Mouse (Mus musculus): ENCODE results near the gene Cdc14b.

Cdc14b gene

DNA sequence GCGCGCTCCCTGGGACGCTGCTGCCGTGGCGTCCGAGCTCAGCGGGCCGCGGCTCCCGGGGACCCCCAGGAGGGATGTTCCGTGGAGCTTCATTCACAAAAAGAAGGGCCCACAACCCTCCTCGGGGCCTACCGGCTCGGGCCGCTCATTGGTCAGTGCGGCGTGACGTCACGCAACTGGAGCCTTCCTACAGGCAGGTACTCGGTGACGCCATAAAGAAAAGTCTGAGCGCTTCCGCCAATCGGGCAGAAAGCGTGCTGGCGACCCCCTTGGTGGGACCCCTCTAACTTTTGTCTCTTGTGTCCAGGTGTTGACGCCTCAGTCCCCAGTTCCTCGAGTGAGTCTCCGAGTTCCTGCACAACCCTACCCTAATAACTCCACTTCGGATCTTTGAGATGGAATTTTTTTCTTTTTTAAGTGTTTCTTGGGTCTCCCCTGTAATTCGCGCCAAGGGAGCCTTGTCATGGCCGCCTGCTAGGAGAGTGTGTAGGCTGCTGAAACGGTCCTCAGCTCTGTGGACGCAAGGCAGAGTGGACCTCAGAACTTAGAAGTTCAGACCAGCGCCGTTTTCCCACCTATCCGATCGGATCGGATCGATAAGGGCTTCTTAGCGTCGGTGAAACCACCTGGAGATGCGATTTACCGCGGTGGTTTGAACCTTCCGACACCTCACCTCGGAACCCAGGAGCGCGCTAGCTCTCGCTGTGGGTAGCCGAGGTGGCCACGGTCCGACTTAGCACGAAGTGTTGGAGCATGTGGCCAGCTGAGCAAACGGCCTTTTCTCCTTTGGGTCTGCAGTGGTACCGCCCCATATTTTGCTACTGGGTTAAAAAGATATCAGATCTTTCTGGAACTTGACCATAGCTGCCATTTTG is at the start of gene Cdc14b:
TSS of gene Cdc14b (minus strand) at position 412 of the 875 bp plus-strand sequence.
- DNase-seq, result peak; percentile 76

DNA sequence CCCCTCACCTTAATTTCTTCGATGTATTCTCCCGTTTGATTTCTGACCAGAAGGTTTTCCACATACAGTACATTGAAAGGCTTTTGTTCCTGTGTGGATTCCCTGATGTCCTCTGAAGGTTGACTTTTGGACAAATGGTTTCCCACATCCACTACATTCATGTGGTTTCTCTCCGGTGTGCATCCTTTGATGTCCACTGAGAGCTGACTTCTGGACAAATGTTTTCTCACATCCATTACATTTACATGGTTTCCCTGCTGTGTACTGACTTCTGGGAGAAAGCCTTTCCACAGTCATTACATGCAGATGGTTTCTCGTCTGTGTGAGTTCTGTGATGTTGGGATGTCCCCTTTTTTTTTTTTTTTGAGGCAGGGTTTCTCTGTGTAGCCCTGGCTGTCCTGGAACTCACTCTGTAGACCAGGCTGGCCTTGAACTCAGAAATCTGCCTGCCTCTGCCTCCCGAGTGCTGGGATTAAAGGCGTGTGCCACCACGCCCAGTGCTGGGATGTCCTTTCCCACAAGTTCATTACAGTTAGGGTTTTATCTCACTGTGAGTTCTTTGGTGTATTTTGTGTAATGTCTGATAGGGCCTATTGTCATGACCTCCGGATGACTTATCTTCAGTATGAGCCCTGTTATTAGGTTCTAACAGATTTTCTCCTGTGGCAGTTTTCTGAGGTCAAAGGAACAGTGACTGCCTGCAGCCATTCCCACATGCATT is 47.6 kb upstream of the Cdc14b start:
- no peak for DNase-seq

DNA sequence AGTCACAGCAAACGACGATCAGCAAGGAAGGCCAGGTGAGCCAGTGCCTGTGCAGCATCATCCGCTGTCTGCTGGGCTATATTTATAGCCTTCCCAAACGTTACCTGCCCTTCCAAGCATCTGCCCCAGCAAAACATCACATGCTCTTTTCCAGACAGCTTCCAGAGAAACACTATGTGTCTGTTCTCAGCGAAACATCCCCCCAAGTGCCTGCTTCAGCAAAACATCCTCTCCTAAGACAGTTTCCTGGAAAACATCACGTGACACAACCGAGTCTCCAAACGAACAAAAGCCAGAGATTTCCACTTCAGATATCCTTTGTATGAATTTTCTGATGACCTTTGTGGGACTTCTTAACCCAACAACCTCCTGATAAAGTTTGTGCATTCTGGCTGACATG is 45.2 kb upstream of the Cdc14b start:
- DNase-seq, result no peak

GRCm38 (mm10) chr13:64319782-64320181 is 44.7 kb upstream of the Cdc14b start:
- no peak for DNase-seq

DNA sequence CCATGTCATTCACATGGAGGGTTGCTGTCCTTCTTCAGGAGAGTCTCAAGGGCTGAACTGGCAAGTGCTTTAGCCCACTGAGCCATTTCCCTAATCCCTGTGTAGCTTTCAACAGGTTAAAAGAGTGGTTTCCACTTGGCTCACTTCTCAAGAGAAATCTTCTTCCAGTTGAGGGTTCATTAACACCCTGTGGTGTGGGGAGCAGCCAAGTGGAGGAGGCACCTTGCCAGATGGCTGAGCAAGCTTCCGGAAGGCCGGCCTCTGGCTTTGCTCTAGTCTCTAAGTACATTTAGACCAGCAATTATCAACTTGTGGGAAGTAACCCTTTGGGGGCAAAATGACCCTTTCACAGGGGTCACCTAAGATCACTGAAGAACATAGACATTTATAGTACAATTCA is 43.3 kb upstream of the Cdc14b start:
- DNase-seq, result no peak

- no peak for DNase-seq
Measured at GRCm38 (mm10) chr13:64315483-64316050, 40.5 kb upstream of the Cdc14b start.

DNA sequence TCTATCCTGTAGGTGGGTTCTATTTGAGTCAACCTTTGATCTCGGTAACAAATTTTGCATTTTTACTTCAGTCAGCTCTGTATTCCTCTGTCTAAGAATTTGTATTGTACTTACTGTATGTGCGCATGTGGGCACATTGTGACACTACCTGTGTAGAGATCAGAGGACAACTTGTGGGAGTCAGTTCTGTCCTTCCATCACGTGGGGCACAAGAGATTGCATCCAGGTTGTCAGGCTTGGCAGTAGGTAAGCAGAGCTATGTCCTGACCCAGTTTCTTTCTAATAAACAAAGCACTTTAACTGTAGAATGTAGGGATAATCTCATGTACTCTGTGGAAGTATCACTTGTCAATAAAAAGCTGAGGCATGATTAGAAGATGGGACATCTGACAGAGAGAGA is 39.0 kb upstream of the Cdc14b start:
- no peak for DNase-seq

GRCm38 (mm10) chr13:64312916-64313289 is 37.8 kb upstream of the Cdc14b start:
- DNase-seq, result no peak

DNA sequence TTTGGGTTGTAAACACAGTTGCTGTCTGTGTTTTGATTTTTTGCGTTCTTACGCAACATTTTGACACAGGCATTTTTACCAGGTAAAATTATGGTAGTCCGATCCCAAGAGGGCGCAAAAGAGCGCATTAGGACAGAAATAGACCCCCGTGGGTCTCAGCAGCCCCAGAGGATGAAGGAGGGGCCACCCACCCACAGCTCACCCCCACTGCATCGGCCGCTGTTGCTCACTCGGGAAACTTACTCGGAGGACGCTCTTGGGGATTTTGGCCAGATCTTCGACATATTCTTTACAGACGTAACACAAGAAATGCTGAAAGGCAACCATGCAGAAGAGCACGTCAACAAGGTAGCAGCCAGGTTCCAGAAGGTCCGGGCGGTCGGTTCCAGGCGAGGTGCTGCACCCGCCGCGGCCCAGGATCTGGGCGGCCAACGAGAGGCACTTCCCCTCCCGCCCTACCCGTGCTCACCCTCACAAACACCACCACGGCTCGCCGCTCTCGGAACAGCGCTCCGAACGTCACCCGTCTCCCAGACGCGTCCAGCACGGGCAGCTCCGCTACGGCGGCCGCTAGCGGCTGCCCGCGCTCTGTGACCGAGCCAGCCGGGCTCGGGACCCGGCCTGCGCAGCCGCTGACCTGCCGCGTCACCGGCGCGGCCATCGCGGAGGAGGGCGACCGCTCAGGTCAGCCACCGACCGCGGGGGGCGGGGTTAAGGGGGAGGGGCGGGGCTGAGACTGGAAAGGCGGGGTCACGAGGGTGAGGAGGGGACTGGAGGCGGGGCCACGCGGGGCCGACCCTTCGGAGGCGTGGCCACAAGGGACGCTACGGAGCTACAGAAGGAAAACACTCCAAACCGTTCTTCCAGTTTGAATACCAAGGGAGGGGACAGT is 37.2 kb upstream of the Cdc14b start, which contains the start of gene Aaed1:
TSS of gene Aaed1 (minus strand) at position 687 of the 892 bp plus-strand sequence.
- peak; percentile 87 for DNase-seq

DNA sequence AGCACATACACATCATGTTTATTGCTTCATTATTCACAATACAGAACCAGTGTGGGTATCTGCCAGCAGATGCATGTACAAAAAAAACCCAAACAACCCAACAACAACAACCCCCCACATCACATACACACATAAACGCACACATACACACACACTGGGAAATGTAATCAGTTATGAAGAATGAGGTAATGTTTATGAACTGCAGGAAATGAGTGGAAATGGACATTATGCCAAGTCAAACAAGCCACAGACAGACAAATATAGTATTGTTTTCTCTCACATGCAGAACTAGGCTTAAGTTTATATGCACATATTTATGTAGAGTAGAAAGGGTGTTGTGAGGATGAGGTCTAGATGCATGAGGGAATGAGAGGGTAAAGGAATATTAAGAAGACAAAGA is 36.2 kb upstream of the Cdc14b start:
- no peak for DNase-seq

- DNase-seq, result no peak
Measured at GRCm38 (mm10) chr13:64310585-64310984, 35.5 kb upstream of the Cdc14b start.

DNA sequence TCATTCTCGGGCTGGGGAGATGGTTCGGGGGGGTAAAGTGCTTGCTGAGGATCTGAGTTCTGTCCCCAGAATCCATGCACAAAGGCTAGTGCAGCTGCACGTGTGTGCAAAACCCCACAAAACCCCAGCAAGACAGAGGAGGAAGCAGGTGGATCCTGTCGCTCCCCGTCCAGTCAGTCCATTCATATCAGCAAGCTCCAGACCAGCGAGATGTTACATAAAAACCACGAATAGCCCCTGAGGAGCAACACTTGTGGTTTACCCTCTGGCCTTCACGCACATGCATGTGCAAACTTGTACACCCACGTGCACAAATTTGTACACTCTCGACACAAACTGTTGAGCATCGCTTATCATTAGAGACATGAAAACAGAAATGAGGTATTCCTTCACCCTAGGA is 34.8 kb upstream of the Cdc14b start:
- no peak for DNase-seq

DNA sequence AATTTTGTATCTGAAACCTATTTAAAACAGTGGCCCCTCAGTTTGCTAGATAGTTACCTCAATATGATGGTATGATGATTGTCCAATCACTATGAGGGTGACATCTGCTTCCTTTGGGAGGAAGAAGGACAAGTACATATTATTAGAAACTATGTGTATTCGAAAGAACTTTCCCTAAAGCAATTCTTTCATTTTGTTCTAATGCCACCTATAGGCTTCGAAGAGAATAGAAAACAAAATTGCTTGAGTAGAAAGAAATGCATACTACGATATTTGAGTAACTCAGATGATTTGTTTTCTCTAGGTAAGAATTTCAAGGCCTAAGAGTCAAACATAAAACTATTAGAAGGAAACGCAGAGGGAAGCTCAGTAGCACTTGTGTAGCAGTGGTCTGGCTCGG is 33.9 kb upstream of the Cdc14b start:
- no peak for DNase-seq

DNA sequence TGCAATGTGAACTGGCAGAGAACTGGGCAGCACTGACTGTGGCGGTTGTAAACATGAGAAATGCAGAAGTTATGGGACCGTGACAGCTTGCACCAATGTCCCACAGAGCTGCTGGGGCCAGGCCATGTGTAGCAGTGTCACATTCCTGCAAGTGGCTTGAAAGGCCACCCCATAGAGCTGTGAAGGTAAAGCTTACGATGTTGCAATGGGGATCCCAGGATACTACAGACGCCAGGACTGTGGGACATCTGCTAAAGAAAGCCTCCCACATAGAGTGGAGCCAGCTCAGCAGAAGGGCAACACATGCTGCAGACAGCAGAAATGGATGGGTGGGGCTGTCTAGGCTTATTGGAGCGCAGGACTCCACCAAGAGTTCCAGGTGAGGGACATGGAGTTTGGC is 32.4 kb upstream of the Cdc14b start:
- no peak for DNase-seq

- DNase-seq, result peak; percentile 23
Measured at GRCm38 (mm10) chr13:64306078-64306477, 31.0 kb upstream of the Cdc14b start.

DNA sequence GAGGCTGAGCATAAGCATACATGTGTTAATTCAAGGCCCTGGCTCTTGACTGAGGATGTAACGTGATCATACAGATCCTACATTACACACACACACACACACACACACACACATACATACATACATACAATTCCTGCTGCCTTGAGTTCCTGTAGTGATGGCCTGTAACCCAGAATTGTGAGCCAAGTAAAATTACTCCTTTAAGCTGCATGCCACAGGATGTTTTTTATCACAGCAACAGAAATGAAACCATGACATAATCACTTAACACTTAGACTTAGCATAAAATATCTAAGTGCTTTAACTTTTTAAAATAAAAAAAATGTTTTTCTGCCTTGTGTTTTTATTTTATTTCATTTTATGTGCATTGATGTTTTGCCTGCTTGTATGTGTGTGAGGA is 24.0 kb upstream of the Cdc14b start:
- DNase-seq, result no peak

DNA sequence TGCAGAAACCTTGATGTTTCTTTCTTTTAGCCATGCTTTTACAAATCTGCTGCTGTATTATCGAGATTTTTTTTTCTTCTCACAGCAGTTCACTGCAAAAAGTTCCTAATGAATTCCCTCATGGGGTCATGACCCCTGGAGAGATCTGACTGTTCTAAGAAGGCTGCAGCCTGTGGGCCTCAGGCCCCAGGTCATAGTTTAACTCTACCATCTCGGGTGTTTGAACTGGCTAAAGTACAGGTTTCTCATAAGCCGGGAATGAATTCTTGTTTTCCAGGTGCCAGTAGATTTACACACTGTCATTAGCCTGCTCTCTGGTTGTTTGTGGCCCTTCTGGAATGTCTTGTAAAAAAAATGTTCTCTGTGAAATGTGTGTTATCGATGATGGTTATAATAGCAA is 11.7 kb upstream of the Cdc14b start:
- DNase-seq, result no peak

DNA sequence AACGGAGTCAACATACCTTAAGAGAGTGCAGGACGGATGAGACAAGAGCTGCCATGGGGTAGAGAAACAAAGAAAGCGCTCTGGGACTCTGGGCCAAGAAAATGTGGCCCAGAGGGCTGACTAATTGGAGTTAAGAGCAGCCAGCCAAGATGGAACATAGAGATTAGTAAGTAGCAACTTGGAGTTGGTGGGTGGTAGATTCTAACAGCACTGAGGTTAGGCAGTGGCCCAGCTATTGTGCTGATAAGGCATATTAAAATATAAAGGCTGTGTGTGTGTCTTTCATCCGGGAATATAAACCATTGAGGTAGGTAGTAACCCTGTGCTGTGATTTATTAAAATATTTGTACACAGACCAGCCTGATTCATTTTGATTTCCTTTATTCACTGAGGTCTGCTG is 11.2 kb upstream of the Cdc14b start:
- DNase-seq, result no peak

DNA sequence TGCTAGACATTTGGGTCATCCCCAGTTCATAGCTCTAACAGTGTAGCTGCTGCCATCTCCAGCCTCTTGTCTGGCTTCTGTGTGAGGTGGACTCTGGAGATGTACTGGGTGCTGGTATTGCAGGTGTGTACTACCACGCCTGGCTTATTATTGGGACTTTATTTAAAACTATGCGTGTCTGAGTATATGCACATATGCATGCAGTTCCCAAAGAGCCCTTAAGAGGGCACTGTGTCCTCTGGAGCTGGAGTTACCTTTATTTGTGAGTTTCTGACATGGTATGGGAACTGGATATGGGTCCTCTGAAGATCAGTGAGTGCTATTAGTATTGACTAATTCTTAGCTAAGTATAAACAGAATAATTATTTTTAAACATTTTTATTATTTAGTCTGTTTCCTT is 9.6 kb upstream of the Cdc14b start:
- no peak for DNase-seq

GRCm38 (mm10) chr13:64280940-64281339 is 5.8 kb upstream of the Cdc14b start:
- DNase-seq, result no peak

DNA sequence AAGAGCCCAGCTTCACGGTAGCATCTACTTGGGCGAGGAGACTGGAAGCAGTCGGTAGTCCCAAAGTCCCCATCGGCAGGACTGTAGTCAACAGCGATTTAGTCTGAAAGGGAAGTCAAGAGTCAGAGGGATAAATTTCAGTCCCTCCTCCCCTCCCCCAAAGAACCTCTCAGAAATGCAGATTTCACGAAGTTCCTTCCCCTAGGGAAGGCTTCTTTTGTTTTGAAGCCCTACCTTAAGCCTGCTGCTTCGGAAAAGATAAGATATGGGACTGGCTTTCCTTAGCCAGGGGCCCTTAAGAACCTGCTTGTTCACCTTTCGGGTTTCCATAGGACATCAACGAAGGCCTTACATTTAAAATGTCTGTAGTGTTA is 651 bp upstream of the Cdc14b start:
- no peak for DNase-seq

- DNase-seq, result peak; percentile 19
Measured at GRCm38 (mm10) chr13:64273891-64274844, 922 bp downstream of the Cdc14b start.

All from right cerebral cortex, postnatal 25 days (tissue).